Mouse (Mus musculus) E14TG2a.4 (cell line): ENCODE results near the gene Naaladl1.

Source experiments
- CTCF ChIP-seq: conservative IDR thresholded peaks from 2 replicates; pipeline ENCODE4 v1.5.1; 2014; ENCODE audit warnings: low read length
- POU5F1 ChIP-seq: IDR thresholded peaks from 2 replicates; pipeline ENCODE4 v1.6.1; 2014; ENCODE audit warnings: low read length, borderline replicate concordance

- TF ChIP-seq CTCF (no peak), POU5F1 (no peak)
Measured at GRCm38 (mm10) chr19:6068951-6069350, 36.6 kb upstream of the Naaladl1 start.
